Mouse (Mus musculus) T-cell, adult 66 days (primary cell): Measurements from ENCODE around the gene Gm5741. TPM values are rescaled to one million over a fixed set of nuclear protein-coding genes. Genes with fewer than 3 reads are reported as not detected.

ENCODE experiments used
- total RNA-seq, 2 experiments: library from RNA; stranded (reverse); gene quantifications; 3 replicates in 1 of 2; 4 replicates in 1 of 2; pipeline ENCODE4 v1.2.4; 2023

The Gm5741 gene
- not detected for total RNA-seq

GRCm38 (mm10) chr8:85067982-85068381 is at the start of gene Gm5741:
Gm5741 (minus strand) TSS chr8:85067982.

GRCm38 (mm10) chr8:85083108-85083813 is 15.5 kb upstream of the Gm5741 start, which contains the start of gene Man2b1:
Man2b1 (plus strand) TSS chr8:85083270.

GRCm38 (mm10) chr8:85081216-85081555 is 13.4 kb upstream of the Gm5741 start, which contains the start of gene Wdr83:
Wdr83 (minus strand) TSS chr8:85081306.

GRCm38 (mm10) chr8:85080532-85081215 is 12.9 kb upstream of the Gm5741 start, which contains the start of gene Wdr83os:
Wdr83os (plus strand) TSS chr8:85080740.

GRCm38 (mm10) chr8:85071514-85072281 is 3.9 kb upstream of the Gm5741 start, which contains the start of gene Dhps:
Dhps (plus strand) TSS chr8:85071757.

GRCm38 (mm10) chr8:85059879-85060616 is 7.7 kb downstream of the Gm5741 start, which contains the start of gene Fbxw9:
Fbxw9 (plus strand) TSS chr8:85060055.

GRCm38 (mm10) chr8:85036718-85037365 is 30.9 kb downstream of the Gm5741 start, which contains the start of gene Tnpo2:
Tnpo2 (plus strand) TSS chr8:85036915.

GRCm38 (mm10) chr8:85026670-85027515 is 40.9 kb downstream of the Gm5741 start, which contains the start of gene Trir:
Trir (plus strand) TSS chr8:85026823.

GRCm38 (mm10) chr8:85025098-85025932 is 42.5 kb downstream of the Gm5741 start, which contains the start of gene Asna1:
Asna1 (minus strand) TSS chr8:85025281.

Other genes starting within 250 kb of the Gm5741 start
- 1 to 10 TPM; 4.3 TPM for gene Dand5, start 245.2 kb downstream of the Gm5741 start, total RNA-seq
- gene Gadd45gip1, start 236.5 kb downstream of the Gm5741 start, total RNA-seq: 10 to 100 TPM; 17.9 to 19.1 TPM
- 10 to 100 TPM; 66.8 to 83.2 TPM for gene Rad23a, start 227.3 kb downstream of the Gm5741 start, total RNA-seq
- gene Calr, start 221.0 kb downstream of the Gm5741 start, total RNA-seq: 100 to 1,000 TPM; 469 to 498 TPM
- 10 to 100 TPM; 82.8 to 83.0 TPM for gene Farsa, start 211.0 kb downstream of the Gm5741 start, total RNA-seq
- gene Syce2, start 195.9 kb downstream of the Gm5741 start, total RNA-seq: 1 to 10 TPM; 3.1 to 6.1 TPM
- 10 to 100 TPM; 24.0 to 27.5 TPM for gene Gcdh, start 174.1 kb downstream of the Gm5741 start, total RNA-seq
- 1 to 10 TPM; 1.5 to 3.6 TPM for gene Klf1, start 166.1 kb downstream of the Gm5741 start, total RNA-seq
- 10 to 100 TPM in 1 of 2 experiments, 1 to 10 TPM in 1; 7.9 to 10.2 TPM for gene Dnase2a, start 159.4 kb downstream of the Gm5741 start, total RNA-seq
- gene Mast1, start 130.6 kb downstream of the Gm5741 start, total RNA-seq: under 1 TPM; 0.24 to 0.41 TPM
- gene Rtbdn, start 121.0 kb downstream of the Gm5741 start, total RNA-seq: not detected
- not detected for gene Gm49661, start 98.5 kb downstream of the Gm5741 start, total RNA-seq
- 10 to 100 TPM; 55.9 to 62.7 TPM for gene Prdx2, start 98.4 kb downstream of the Gm5741 start, total RNA-seq
- 10 to 100 TPM; 29.4 to 43.7 TPM for gene Rnaseh2a, start 98.2 kb downstream of the Gm5741 start, total RNA-seq
- 1,000 to 10,000 TPM in 1 of 2 experiments, 100 to 1,000 TPM in 1; 984 to 1,316 TPM for gene Junb, start 89.3 kb downstream of the Gm5741 start, total RNA-seq
- 1 to 10 TPM; 3.6 to 4.5 TPM for gene Hook2, start 77.4 kb downstream of the Gm5741 start, total RNA-seq
- not detected for gene Best2, start 53.5 kb downstream of the Gm5741 start, total RNA-seq
- gene Asna1, start 42.7 kb downstream of the Gm5741 start, total RNA-seq: 10 to 100 TPM; 54.4 to 59.1 TPM
- gene Trir, start 41.2 kb downstream of the Gm5741 start, total RNA-seq: 100 to 1,000 TPM; 172 to 188 TPM
- gene Tnpo2, start 31.1 kb downstream of the Gm5741 start, total RNA-seq: 10 to 100 TPM; 69.8 to 78.0 TPM
- gene Fbxw9, start 7.9 kb downstream of the Gm5741 start, total RNA-seq: 10 to 100 TPM; 14.6 to 16.2 TPM
- gene Dhps, start 3.8 kb upstream of the Gm5741 start, total RNA-seq: 100 to 1,000 TPM in 1 of 2 experiments, 10 to 100 TPM in 1; 84.0 to 107 TPM
- gene Wdr83os, start 12.8 kb upstream of the Gm5741 start, total RNA-seq: 10 to 100 TPM; 54.2 to 62.3 TPM
- 10 to 100 TPM; 13.1 to 20.0 TPM for gene Wdr83, start 13.3 kb upstream of the Gm5741 start, total RNA-seq
- 100 to 1,000 TPM; 108 to 116 TPM for gene Man2b1, start 15.3 kb upstream of the Gm5741 start, total RNA-seq
- not detected for gene Zfp791, start 55.1 kb upstream of the Gm5741 start, total RNA-seq
- gene Cks1brt, start 83.9 kb upstream of the Gm5741 start, total RNA-seq: not detected
- not detected for gene Olfr371, start 158.0 kb upstream of the Gm5741 start, total RNA-seq
- gene Orc6, start 231.7 kb upstream of the Gm5741 start, total RNA-seq: 10 to 100 TPM; 40.1 to 49.5 TPM
- gene Vps35, start 231.8 kb upstream of the Gm5741 start, total RNA-seq: 10 to 100 TPM; 54.9 to 66.1 TPM